Mouse (Mus musculus) ovary, postnatal 14 days (tissue): ENCODE measurements around the gene Sstr3.

ENCODE experiments used
- DNase-seq: peaks from one replicate; pipeline ENCODE4 v3.0.0; 2022; ENCODE audit warnings: low spot score

The Sstr3 gene

GRCm38 (mm10) chr15:78544561-78545001 lies at the start of gene Sstr3:
Gene Sstr3 (minus strand): TSS chr15:78544685.
- DNase-seq: no peak

GRCm38 (mm10) chr15:78593896-78594425 lies 49.5 kb upstream of the Sstr3 start:
- no peak for DNase-seq

- DNase-seq: no peak
Measured at GRCm38 (mm10) chr15:78592452-78592968, 48.0 kb upstream of the Sstr3 start.

- no peak for DNase-seq
Measured at GRCm38 (mm10) chr15:78591680-78592451, 47.4 kb upstream of the Sstr3 start.

- no peak for DNase-seq
Measured at GRCm38 (mm10) chr15:78590785-78591184, 46.3 kb upstream of the Sstr3 start.

- no peak for DNase-seq
Measured at GRCm38 (mm10) chr15:78589936-78590335, 45.5 kb upstream of the Sstr3 start.

- DNase-seq: no peak
Measured at GRCm38 (mm10) chr15:78588900-78589299, 44.4 kb upstream of the Sstr3 start.

- no peak for DNase-seq
Measured at GRCm38 (mm10) chr15:78588049-78588448, 43.6 kb upstream of the Sstr3 start.

- DNase-seq: peak; percentile 84
Measured at GRCm38 (mm10) chr15:78587050-78587994, 42.8 kb upstream of the Sstr3 start.

- no peak for DNase-seq
Measured at GRCm38 (mm10) chr15:78585404-78585803, 40.9 kb upstream of the Sstr3 start.

- no peak for DNase-seq
Measured at GRCm38 (mm10) chr15:78583352-78583751, 38.9 kb upstream of the Sstr3 start.

GRCm38 (mm10) chr15:78576284-78576810 lies 31.9 kb upstream of the Sstr3 start:
- DNase-seq: no peak

GRCm38 (mm10) chr15:78572658-78573397 lies 28.3 kb upstream of the Sstr3 start, which contains the start of gene Rac2:
Gene Rac2 (minus strand): TSS chr15:78572783.
- DNase-seq: no peak

- no peak for DNase-seq
Measured at GRCm38 (mm10) chr15:78572270-78572600, 27.8 kb upstream of the Sstr3 start.

GRCm38 (mm10) chr15:78571554-78572269 lies 27.2 kb upstream of the Sstr3 start:
- no peak for DNase-seq

- no peak for DNase-seq
Measured at GRCm38 (mm10) chr15:78570170-78570569, 25.7 kb upstream of the Sstr3 start.

- no peak for DNase-seq
Measured at GRCm38 (mm10) chr15:78567608-78568120, 23.2 kb upstream of the Sstr3 start.

GRCm38 (mm10) chr15:78564764-78565435 lies 20.4 kb upstream of the Sstr3 start:
- DNase-seq: no peak

GRCm38 (mm10) chr15:78563937-78564336 lies 19.5 kb upstream of the Sstr3 start:
- DNase-seq: no peak

- DNase-seq: no peak
Measured at GRCm38 (mm10) chr15:78563344-78563743, 18.9 kb upstream of the Sstr3 start.
